Mouse (Mus musculus): ENCODE measurements at regions not wholly inside any gene's neighbourhood (a gene's known extent, or its start where the extent isn't known, plus 50 kb on each side); places are given as distances from the start of the nearest gene placed in this dataset.

DNA sequence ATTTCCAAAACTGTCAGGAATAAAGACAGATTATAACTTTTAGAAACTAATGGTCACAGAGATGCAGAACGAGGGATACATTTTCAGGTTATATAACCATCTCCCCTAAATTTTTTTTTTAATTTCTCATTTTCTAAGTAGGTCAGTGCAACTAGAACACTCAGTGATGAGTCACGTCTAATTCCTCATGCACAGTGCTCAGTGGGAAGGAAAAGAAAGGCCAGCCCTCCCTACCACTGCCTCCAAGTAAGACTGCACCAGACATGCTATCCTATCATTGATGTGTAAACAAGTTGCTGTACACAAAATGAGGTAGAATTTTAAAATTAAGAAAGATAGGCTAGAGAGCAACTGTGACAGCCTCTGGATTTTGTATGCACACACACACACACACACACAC is 724.2 kb upstream of the Auts2 start:
- H3K36me3 ChIP-seq = no peaks in the 10 kb centered on the region
- H3K9me3 ChIP-seq = no peaks in the 10 kb centered on the region
- no peaks in the 10 kb centered on the region for H3K4me1 ChIP-seq
- H3K9ac ChIP-seq = no peak overlapping the region
- 73% methylated on average over 2 of the region's 2 CpGs for WGBS
- no peak overlapping the region for H3K4me3 ChIP-seq (replicated peaks)
- no peaks in the 10 kb centered on the region for H3K27me3 ChIP-seq (replicated peaks)
- ATAC-seq (ENCODE audit: insufficient read depth, low FRiP score, low read depth) = no peak
- no peak overlapping the region for H3K4me2 ChIP-seq
- H3K27ac ChIP-seq = no peak overlapping the region

DNA sequence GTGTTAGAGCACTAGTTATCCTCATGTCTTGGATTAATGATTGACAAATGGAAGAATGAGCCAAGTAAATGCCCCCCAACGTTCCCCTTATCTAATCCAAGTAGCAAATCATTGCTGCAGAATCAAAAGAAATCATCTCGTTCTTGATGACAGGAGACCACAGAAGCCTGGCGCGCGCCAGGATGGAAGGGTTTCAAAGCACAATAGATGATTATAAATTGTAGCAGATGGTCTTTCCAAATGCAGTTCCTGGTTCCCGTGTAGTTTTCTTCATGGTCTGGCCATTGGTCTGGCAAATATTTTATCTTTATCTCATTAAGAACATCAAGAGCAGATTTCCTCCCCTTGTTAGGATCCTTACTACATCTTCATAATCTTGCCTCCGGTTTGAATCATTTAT is 721.8 kb upstream of the Auts2 start:
- Histone ChIP-seq H3K27me3 (replicated peaks) (no peaks in the 10 kb centered on the region), H3K4me1 (no peaks in the 10 kb centered on the region), H3K9ac (no peak overlapping the region), H3K27ac (no peak overlapping the region), H3K4me3 (replicated peaks) (no peak overlapping the region), H3K4me2 (no peak overlapping the region), H3K9me3 (no peaks in the 10 kb centered on the region), H3K36me3 (no peaks in the 10 kb centered on the region)
- WGBS = 67% methylated on average over 7 of the region's 7 CpGs
- no peak for ATAC-seq (ENCODE audit: insufficient read depth, low FRiP score, low read depth)

GRCm38 (mm10) chr5:133218801-133219200 is 675.7 kb upstream of the Auts2 start:
- no peak for ATAC-seq (ENCODE audit: insufficient read depth, low FRiP score, low read depth)
- no peak overlapping the region for H3K9ac ChIP-seq
- H3K27ac ChIP-seq = no peak overlapping the region
- no peaks in the 10 kb centered on the region for H3K27me3 ChIP-seq (replicated peaks)
- H3K36me3 ChIP-seq = no peaks in the 10 kb centered on the region
- WGBS = 71% methylated on average over 3 of the region's 3 CpGs
- H3K4me1 ChIP-seq = no peaks in the 10 kb centered on the region
- H3K4me2 ChIP-seq = no peak overlapping the region
- H3K4me3 ChIP-seq (replicated peaks) = no peak overlapping the region
- H3K9me3 ChIP-seq = no peaks in the 10 kb centered on the region

GRCm38 (mm10) chr5:133198546-133198945 is 655.4 kb upstream of the Auts2 start:
- H3K27ac ChIP-seq = no peak overlapping the region
- no peaks in the 10 kb centered on the region for H3K9me3 ChIP-seq
- H3K9ac ChIP-seq = no peak overlapping the region
- H3K36me3 ChIP-seq = no peaks in the 10 kb centered on the region
- H3K4me1 ChIP-seq = no peaks in the 10 kb centered on the region
- no peaks in the 10 kb centered on the region for H3K27me3 ChIP-seq (replicated peaks)
- WGBS = 69% methylated on average over 1 of the region's 1 CpGs
- no peak for ATAC-seq (ENCODE audit: insufficient read depth, low FRiP score, low read depth)
- H3K4me2 ChIP-seq = no peak overlapping the region
- H3K4me3 ChIP-seq (replicated peaks) = no peak overlapping the region

- WGBS = 71% methylated on average over 8 of the region's 8 CpGs
- H3K27me3 ChIP-seq (replicated peaks) = no peaks in the 10 kb centered on the region
- no peak for ATAC-seq (ENCODE audit: insufficient read depth, low FRiP score, low read depth)
- no peaks in the 10 kb centered on the region for H3K36me3 ChIP-seq
- no peak overlapping the region for H3K4me2 ChIP-seq
- no peak overlapping the region for H3K4me3 ChIP-seq (replicated peaks)
- no peaks in the 10 kb centered on the region for H3K4me1 ChIP-seq
- no peak overlapping the region for H3K9ac ChIP-seq
- H3K9me3 ChIP-seq = no peaks in the 10 kb centered on the region
- H3K27ac ChIP-seq = no peak overlapping the region
Measured at GRCm38 (mm10) chr5:133189798-133190571, 646.8 kb upstream of the Auts2 start.

- no peak overlapping the region for H3K4me2 ChIP-seq
- no peak for ATAC-seq (ENCODE audit: insufficient read depth, low FRiP score, low read depth)
- no peaks in the 10 kb centered on the region for H3K27me3 ChIP-seq (replicated peaks)
- H3K9me3 ChIP-seq = no peaks in the 10 kb centered on the region
- H3K27ac ChIP-seq = no peak overlapping the region
- H3K4me3 ChIP-seq (replicated peaks) = no peak overlapping the region
- no peaks in the 10 kb centered on the region for H3K36me3 ChIP-seq
- WGBS = 87% methylated on average over 6 of the region's 6 CpGs
- H3K4me1 ChIP-seq = peaks cover 11% of the 10 kb centered on the region
- no peak overlapping the region for H3K9ac ChIP-seq
Measured at GRCm38 (mm10) chr5:133175636-133176035, 632.5 kb upstream of the Auts2 start.

DNA sequence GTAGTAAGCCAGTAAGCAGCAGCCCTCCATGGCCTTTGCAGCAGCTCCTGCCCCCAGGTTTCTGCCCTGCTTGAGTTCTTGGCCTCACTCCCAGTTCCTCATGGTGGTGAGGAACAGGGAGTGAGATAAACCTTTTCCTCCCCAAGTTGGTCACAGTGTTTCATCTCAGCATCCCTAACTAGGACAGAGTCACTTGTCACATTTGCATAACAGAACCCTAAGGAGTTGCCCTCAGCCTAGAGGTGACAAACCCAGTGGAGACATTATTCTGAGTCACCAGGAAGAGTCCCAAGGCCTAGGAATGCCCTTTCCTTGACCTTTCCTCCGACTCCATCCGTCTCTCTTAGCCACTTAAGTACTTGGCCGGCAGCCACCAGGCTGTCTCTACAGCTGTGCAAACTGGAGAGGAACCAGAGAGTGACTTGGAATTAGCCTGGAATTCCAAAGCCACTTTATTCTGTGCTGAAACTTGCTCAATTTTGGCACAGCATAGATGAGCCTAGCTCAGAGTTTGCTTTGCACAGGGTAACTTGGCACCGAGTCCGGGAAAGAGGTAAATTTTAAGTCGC is 630.1 kb upstream of the Auts2 start:
- H3K4me2 ChIP-seq = no peak overlapping the region
- 17% methylated on average over 6 of the region's 6 CpGs for WGBS

GRCm38 (mm10) chr5:133172686-133173085 is 629.5 kb upstream of the Auts2 start:
- ATAC-seq (ENCODE audit: insufficient read depth, low FRiP score, low read depth) = no peak
- H3K36me3 ChIP-seq = no peaks in the 10 kb centered on the region
- no peaks in the 10 kb centered on the region for H3K9me3 ChIP-seq
- no peak overlapping the region for H3K4me3 ChIP-seq (replicated peaks)
- H3K9ac ChIP-seq = no peak overlapping the region
- no peaks in the 10 kb centered on the region for H3K27me3 ChIP-seq (replicated peaks)
- H3K4me2 ChIP-seq = no peak overlapping the region
- peaks cover 11% of the 10 kb centered on the region for H3K4me1 ChIP-seq
- WGBS = 71% methylated on average over 4 of the region's 4 CpGs
- peak overlapping the region; percentile 23; the same call in 1 of the 2 replicates for H3K27ac ChIP-seq

More for the DNA sequence above, 630.1 kb upstream of the Auts2 start:
- peak overlapping the region; percentile 41; the same call in 1 of the 2 replicates for H3K27ac ChIP-seq
- H3K27me3 ChIP-seq (replicated peaks) = no peaks in the 10 kb centered on the region
- H3K4me3 ChIP-seq (replicated peaks) = no peak overlapping the region
- no peaks in the 10 kb centered on the region for H3K36me3 ChIP-seq
- H3K9me3 ChIP-seq = no peaks in the 10 kb centered on the region
- H3K9ac ChIP-seq = no peak overlapping the region
- ATAC-seq (ENCODE audit: insufficient read depth, low FRiP score, low read depth) = peak; percentile 81; the same call in 1 of the 2 replicates
- peaks cover 11% of the 10 kb centered on the region for H3K4me1 ChIP-seq

- no peak overlapping the region for H3K4me3 ChIP-seq (replicated peaks)
- no peaks in the 10 kb centered on the region for H3K27me3 ChIP-seq (replicated peaks)
- 68% methylated on average over 1 of the region's 1 CpGs for WGBS
- no peak overlapping the region for H3K4me2 ChIP-seq
- no peak for ATAC-seq (ENCODE audit: insufficient read depth, low FRiP score, low read depth)
- no peak overlapping the region for H3K9ac ChIP-seq
- no peaks in the 10 kb centered on the region for H3K36me3 ChIP-seq
- no peak overlapping the region for H3K27ac ChIP-seq
- peaks cover 24% of the 10 kb centered on the region for H3K4me1 ChIP-seq
- no peaks in the 10 kb centered on the region for H3K9me3 ChIP-seq
Measured at GRCm38 (mm10) chr5:133171266-133171665, 628.1 kb upstream of the Auts2 start.

DNA sequence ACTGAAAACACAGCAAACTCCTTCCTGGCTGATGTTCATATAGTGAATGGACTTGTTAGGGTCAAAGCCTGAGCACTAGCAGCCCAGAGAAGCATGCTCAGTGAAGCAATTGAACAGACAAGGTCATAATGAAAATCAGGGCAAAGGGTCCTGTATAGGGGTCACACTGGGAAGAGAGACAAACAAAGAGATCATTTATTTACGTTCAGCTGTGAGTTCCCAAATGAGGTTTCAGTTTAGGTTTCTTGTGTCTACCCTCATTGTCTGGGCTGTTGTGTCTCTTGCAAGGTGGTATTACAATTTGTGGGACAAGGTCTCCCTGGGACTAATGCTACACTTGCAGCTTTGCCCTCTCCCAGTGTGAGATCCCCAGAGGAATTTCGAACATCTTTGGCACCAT is 624.4 kb upstream of the Auts2 start:
- H3K4me1 ChIP-seq = peaks cover 13% of the 10 kb centered on the region; the same call in 1 of the 2 replicates
- 39% methylated on average over 2 of the region's 2 CpGs for WGBS
- no peaks in the 10 kb centered on the region for H3K36me3 ChIP-seq
- no peaks in the 10 kb centered on the region for H3K27me3 ChIP-seq (replicated peaks)
- ATAC-seq (ENCODE audit: insufficient read depth, low FRiP score, low read depth) = no peak
- H3K9me3 ChIP-seq = no peaks in the 10 kb centered on the region
- no peak overlapping the region for H3K9ac ChIP-seq
- H3K4me2 ChIP-seq = no peak overlapping the region
- peak overlapping the region; percentile 41; the same call in 1 of the 2 replicates for H3K27ac ChIP-seq
- no peak overlapping the region for H3K4me3 ChIP-seq (replicated peaks)

DNA sequence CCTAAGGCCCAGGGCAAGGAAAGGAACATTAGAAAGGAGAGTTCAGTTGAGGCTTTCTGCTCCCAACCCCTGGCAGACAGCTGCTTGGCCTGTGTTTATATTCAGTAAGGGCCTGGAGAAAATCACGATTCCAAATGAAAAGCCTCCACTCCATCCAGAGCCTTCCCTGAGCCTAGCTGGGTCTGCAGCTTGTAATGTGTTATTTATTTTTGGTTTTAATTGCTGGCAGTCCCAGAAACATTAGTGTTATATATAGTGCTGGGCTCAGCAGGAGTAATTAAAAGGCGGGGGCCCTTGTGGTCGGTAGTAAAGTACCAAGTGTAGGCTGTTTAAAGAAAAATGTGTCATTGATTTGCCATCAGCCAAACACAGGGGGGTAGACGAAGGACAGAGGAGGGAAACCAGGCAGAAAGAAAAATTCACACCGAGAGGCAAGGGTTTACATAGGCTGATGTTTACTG is 623.9 kb upstream of the Auts2 start:
- H3K36me3 ChIP-seq = no peaks in the 10 kb centered on the region
- WGBS = 15% methylated on average over 5 of the region's 5 CpGs
- H3K4me1 ChIP-seq = peaks cover 13% of the 10 kb centered on the region; the same call in 1 of the 2 replicates
- peak overlapping the region; percentile 41; the same call in 1 of the 2 replicates for H3K27ac ChIP-seq
- no peak overlapping the region for H3K4me3 ChIP-seq (replicated peaks)
- no peaks in the 10 kb centered on the region for H3K9me3 ChIP-seq
- ATAC-seq (ENCODE audit: insufficient read depth, low FRiP score, low read depth) = peak; percentile 43; the same call in 1 of the 2 replicates
- no peaks in the 10 kb centered on the region for H3K27me3 ChIP-seq (replicated peaks)
- H3K9ac ChIP-seq = no peak overlapping the region
- H3K4me2 ChIP-seq = no peak overlapping the region

- no peak overlapping the region for H3K27ac ChIP-seq
- no peak overlapping the region for H3K4me2 ChIP-seq
- no peaks in the 10 kb centered on the region for H3K9me3 ChIP-seq
- no peaks in the 10 kb centered on the region for H3K27me3 ChIP-seq (replicated peaks)
- 58% methylated on average over 5 of the region's 5 CpGs for WGBS
- no peak overlapping the region for H3K9ac ChIP-seq
- H3K4me3 ChIP-seq (replicated peaks) = no peak overlapping the region
- no peaks in the 10 kb centered on the region for H3K4me1 ChIP-seq
- no peak for ATAC-seq (ENCODE audit: insufficient read depth, low FRiP score, low read depth)
- H3K36me3 ChIP-seq = no peaks in the 10 kb centered on the region
Measured at GRCm38 (mm10) chr5:133156115-133156857, 613.1 kb upstream of the Auts2 start.

Measured in stomach, embryonic 15.5 days (tissue).